Mouse (Mus musculus) thymus, postnatal 10 days (tissue): ENCODE results near the gene Tle4.

Experiments
- DNase-seq, 2 experiments: peaks; one replicate each; pipeline ENCODE4 v3.0.0; 2021; ENCODE audit warnings: low spot score in 2 of 2

The Tle4 gene

GRCm38 (mm10) chr19:14590154-14590553 is 7.7 kb downstream of the Tle4 start:
- no peak for DNase-seq

- DNase-seq: peak in 1 of 2 experiments; percentile 35
Measured at GRCm38 (mm10) chr19:14588221-14589123, 9.4 kb downstream of the Tle4 start.

DNA sequence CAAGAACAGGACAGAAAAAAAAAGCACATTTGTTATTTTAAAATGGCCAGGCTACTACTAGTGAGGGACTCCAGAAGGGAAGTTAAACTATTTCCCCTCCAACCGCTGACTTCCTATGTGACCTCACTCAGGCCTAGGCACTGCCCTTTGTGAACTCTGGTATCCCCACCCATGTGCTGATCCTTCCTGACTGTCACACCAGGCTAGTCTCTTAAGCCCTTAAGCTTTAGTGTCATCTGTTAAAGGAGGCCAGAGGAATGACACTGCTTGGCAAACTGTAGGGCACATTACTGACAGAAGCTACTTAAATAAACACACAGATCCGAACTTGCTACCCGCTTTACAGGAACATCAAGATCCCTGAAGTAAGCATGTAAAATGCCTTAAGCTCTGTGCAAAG is 11.7 kb downstream of the Tle4 start:
- DNase-seq: no peak

DNA sequence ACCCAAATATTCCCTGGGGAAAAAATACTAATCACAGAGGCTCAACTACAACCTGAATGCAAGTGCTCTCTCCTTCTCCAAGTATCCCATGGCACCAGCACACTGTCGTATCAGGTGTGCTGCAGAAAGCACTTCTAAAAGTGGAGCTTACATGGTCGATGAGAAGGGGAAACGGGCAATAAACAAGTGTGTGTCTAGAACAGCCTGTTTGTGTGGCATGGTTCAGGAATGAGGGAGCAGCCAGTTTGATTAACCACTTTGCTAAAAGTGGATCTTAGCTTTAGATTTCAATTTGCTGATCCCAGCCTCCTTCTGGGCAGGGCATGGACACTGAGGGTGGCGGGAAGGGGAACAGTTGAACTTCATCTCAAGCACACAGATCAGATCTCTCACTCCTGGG is 12.1 kb downstream of the Tle4 start:
- no peak for DNase-seq

GRCm38 (mm10) chr19:14585235-14585634 is 12.6 kb downstream of the Tle4 start:
- no peak for DNase-seq

DNA sequence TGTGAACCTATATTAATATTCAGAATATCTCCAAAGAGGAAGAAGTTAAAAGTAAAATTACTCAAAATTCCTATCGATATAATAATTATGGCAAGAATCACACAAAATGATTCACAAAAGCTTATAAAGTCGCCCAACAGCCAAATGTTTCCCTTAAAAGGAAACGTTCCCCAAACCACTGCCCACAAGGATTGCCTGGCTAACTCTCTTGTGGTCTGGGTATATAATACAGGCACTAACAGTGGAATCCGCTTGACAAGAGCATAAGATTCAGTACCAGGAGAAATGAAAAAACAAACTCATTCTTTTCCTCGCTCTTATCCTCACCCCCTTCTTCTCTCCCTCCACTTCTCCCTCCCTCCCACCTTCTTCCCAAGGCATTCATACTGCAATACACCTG is 19.2 kb downstream of the Tle4 start:
- DNase-seq: no peak

DNA sequence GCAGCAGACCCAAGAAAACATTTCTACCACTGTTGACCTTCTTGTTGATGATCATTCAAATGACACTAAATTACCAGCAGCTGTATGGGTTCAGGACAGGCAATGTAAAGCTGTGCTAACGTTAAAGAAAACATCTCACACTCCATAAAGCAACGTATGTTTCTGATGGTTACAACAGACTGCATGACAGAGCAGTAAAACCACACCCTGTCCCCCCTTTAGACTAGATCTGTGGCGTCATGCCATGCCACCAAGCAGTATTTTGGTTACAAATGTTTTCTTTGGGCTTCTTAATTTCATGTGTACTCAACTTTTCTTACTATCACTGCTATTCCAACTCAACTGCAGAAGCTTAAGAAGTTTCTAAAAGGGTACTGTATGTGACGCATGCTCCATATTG is 19.8 kb downstream of the Tle4 start:
- DNase-seq: no peak

GRCm38 (mm10) chr19:14576311-14576710 is 21.5 kb downstream of the Tle4 start:
- DNase-seq: no peak

DNA sequence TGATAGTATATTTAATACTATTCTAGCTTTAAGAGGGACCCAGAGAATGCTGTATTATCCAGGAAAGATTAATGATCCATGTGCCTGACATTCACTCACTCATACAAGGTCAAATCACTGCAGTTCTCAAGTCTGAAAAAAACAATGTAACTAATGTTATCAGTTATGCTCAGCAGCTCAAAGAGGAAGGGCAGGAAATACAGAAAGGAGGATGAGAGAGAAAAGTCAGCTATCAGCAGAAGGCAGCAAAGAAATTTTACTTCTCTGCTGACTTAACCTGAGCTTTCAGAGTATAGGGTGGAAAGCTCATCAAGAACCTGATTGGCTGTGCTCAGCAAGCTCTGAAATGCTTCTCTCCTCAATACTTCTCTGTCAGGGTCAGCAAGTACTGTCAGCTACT is 29.0 kb downstream of the Tle4 start:
- no peak for DNase-seq

DNA sequence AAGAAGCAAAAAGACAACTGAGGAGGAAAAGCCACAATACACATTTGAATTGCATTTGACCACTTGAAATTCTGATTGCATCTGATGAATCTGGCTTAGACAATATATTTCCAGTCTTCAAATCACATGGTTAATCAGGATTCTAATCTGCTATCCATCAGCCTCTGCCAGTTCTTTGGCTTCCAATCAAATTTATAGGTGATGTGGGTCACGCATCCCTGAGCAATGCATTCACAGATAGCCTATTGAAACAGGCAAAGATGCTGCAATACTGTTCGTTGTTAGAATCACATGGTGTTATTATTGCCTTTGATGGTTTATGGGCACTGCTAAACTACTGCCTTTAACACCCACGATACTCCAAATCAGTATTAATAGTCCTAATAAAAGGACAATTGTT is 30.8 kb downstream of the Tle4 start:
- DNase-seq: no peak

- DNase-seq: no peak
Measured at GRCm38 (mm10) chr19:14566564-14567021, 31.3 kb downstream of the Tle4 start.

DNA sequence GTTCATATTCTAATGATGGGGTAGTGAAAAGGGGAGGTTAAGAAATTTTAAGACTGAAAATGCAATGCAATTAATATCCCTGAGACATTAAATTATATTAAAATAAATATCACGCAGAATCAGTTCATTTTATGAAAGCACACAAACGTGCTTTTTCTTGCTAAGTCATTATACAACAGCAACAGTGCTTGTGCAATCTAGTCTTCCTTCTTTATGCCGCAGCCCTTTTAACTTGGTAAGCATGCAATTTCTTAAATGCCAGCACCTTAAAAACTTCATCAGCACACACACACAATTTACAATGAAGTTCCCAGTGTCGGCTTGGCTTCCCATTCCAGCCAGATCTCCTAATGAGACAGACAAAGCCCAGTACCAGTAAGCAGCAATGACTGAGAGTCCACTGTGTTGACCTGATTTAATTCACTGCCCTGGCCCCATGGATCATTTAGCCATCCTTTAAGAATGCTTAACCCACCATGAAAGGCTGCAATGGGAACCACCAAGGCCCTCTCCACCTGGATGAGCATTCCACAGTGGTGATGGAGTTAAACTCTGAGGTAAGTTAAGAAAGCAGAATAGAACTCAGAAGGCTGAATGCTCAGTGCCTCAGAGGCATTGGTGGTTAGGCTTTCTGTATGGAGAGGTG is 32.3 kb downstream of the Tle4 start:
- DNase-seq: no peak

GRCm38 (mm10) chr19:14563273-14563959 is 34.4 kb downstream of the Tle4 start:
- no peak for DNase-seq

DNA sequence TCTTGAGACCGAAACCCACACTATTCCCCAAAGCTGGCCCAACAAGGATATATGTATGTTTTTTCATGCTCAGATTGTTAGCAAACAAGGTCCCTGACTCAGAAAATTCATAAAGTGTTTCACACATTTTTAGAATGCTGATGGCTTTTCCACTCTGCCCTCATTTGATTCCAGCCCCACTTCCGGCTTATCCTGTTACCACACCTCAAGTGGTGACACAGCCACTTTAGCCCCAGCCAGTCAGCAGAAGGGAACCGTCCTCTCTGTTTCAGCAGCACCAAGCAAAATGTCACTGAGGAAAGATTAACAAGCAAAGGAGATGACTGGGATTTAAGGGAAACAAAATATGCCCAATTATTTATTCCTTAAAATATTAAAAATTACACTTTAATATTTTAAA is 50.0 kb downstream of the Tle4 start:
- DNase-seq: no peak

DNA sequence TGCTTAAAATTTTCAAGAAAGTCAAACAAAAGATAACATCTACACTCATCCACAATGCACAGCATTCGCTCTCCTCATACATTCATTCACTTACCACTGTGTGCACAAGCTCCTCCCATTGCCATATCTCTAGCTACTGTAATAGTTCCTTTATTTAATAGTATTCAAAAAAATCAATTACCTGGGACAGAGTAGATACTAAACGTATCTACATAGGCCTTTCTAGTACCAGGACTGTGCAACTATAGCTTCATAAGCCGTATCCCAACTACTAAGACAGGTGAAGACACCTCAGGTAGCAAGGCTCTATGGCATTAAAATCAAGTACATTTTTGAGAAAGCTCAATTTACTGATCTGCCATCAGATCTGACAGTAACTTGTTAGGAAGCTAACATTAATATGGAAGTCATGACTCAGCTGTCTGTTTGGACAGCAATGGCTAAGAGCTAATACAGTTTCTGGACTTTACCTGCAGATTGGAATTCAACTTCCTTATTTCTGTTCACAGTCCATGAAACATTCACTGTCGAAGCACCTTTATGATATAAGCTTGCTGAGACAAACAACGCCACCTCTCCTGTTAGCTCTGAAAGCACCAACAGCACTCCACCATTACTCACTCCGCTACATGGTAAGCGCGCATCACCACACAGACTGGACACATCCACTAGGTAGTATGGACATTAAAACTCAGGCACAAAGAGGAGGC is 50.6 kb downstream of the Tle4 start:
- no peak for DNase-seq

DNA sequence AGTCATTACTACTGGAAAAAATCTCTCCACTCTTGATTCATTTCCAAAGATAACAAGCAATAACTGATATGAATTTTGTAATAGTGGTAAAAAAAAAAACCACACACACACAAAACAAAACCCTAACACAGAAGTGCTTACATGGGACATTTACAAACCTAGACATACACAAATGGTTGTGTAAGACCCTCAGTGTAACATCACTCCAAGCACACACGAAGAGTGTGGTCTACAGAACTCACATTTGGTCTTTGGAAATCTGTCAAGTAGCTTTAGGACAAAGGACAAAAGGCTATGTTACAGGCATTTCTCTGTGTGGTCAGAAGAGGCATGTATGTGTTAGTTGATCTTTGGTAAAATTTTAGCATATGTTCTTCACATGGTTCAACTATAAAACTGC is 52.4 kb downstream of the Tle4 start:
- no peak for DNase-seq

GRCm38 (mm10) chr19:14543305-14543704 is 54.5 kb downstream of the Tle4 start:
- DNase-seq: no peak

GRCm38 (mm10) chr19:14540678-14541077 is 57.2 kb downstream of the Tle4 start:
- no peak for DNase-seq

DNA sequence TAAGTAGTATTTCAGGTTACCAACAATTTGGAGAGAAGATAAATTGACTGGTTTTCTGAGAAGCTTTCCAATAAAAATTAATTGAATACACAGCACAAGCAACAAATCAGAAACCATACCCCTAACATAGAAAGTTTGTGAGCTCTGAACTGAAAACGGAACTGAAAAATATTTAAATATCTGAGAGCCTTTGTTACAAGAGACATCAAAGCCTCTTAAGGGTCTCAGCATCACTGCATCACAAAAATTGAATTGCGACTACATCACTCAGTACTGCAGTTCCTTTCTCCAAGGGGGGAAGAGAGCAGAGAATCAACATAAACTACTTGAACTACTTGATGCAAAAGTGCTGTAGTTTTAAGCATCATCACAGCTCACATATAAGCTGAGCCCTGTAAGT is 61.2 kb downstream of the Tle4 start:
- DNase-seq: no peak

- DNase-seq: no peak
Measured at GRCm38 (mm10) chr19:14534447-14534846, 63.4 kb downstream of the Tle4 start.

DNA sequence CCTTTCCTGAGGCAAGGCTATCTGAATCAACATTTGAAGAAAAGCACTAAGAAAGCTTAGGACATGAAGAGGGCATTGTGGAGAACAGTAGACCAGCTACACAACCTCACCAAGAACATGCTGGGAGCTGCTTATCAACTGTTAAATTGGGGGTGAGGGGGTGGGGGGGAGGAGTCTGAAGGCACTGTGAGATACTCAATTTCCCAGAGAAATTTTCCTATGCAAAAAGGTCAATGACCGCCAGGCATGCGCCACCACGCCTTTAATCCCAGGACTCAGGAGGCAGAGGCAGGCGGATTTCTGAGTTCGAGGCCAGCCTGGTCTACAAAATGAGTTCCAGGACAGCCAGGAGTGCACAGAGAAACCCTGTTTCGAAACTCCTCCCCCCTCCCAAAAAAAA is 65.0 kb downstream of the Tle4 start:
- no peak for DNase-seq
